Mouse (Mus musculus) ES-E14 (cell line): Measurements from ENCODE around the gene Cfap99. TPM values are rescaled to one million over a fixed set of nuclear protein-coding genes. Genes with fewer than 3 reads are reported as not detected.

Source experiments
- DNase-seq: peaks from one replicate; pipeline ENCODE4 v3.0.0-alpha.2; 2013; ENCODE audit warnings: low read depth, low spot score
- H3K27ac ChIP-seq: 2 replicates; pipeline ENCODE4 v1.5.1; 2012; ENCODE audit warnings: low read depth, mild to moderate bottlenecking, low read length, moderate library complexity, mixed read lengths; ENCODE audit not compliant: poor library complexity, insufficient read depth, severe bottlenecking
- H3K36me3 ChIP-seq: 2 replicates; pipeline ENCODE4 v1.6.1; 2012; ENCODE audit warnings: mild to moderate bottlenecking, low read length, moderate library complexity, mixed read lengths; ENCODE audit not compliant: control insufficient read depth, poor library complexity, insufficient read depth, severe bottlenecking
- H3K4me1 ChIP-seq, 2 experiments: fragments of 150-350 bp in 1 of 2; sonication (generic) in 1 of 2; 2 replicates each; pipeline ENCODE4 v1.6.1; 2012; ENCODE audit warnings: low read length in 2 of 2, mild to moderate bottlenecking in 1 of 2, mixed read lengths in 1 of 2; ENCODE audit not compliant: control insufficient read depth in 2 of 2, insufficient read depth in 2 of 2, poor library complexity in 1 of 2
- H3K4me3 ChIP-seq, 2 experiments: fragments of 150-350 bp in 1 of 2; sonication (generic) in 1 of 2; 2 replicates each; pipeline ENCODE4 v1.5.1; 2012; ENCODE audit warnings: low read length in 2 of 2, low read depth in 1 of 2, mild to moderate bottlenecking in 1 of 2, mixed read lengths in 1 of 2; ENCODE audit not compliant: insufficient read depth in 1 of 2, poor library complexity in 1 of 2, severe bottlenecking in 1 of 2
- H3K9ac ChIP-seq: 2 replicates; pipeline ENCODE4 v1.6.1; 2012; ENCODE audit warnings: low read depth, mild to moderate bottlenecking, low read length, mixed read lengths; ENCODE audit not compliant: poor library complexity, insufficient read depth, severe bottlenecking
- H3K9me3 ChIP-seq: fragments of 150-350 bp; sonication (generic); 2 replicates; pipeline ENCODE4 v1.6.1; 2012; ENCODE audit warnings: low read depth, mild to moderate bottlenecking, low read length; ENCODE audit not compliant: control insufficient read depth, insufficient read depth
- CHD2 ChIP-seq: IDR thresholded peaks from 2 replicates; pipeline ENCODE4 v1.6.1; 2014; ENCODE audit warnings: mild to moderate bottlenecking, low read depth, low read length, inconsistent platforms
- HCFC1 ChIP-seq: IDR thresholded peaks from 2 replicates; pipeline ENCODE4 v1.6.1; 2012; ENCODE audit warnings: low read length, inconsistent platforms, borderline replicate concordance; ENCODE audit not compliant: insufficient read depth
- MAFK ChIP-seq: IDR thresholded peaks from 2 replicates; pipeline ENCODE4 v1.6.1; 2014; ENCODE audit warnings: mild to moderate bottlenecking, low read depth, low read length, inconsistent platforms; ENCODE audit not compliant: insufficient read depth
- ZC3H11A ChIP-seq: IDR thresholded peaks from 2 replicates; pipeline ENCODE4 v1.6.1; 2012; ENCODE audit warnings: low read depth, mild to moderate bottlenecking, inconsistent platforms, low read length, borderline replicate concordance
- ZNF384 ChIP-seq: IDR thresholded peaks from 2 replicates; pipeline ENCODE4 v1.6.1; 2012; ENCODE audit warnings: low read depth, low read length, inconsistent platforms
- in situ Hi-C, 2 experiments: fragments of 600-800 bp; cut with MboI; formaldehyde crosslinking; loops; one replicate each; pipeline ENCODE4 v1.15.1; 2025; ENCODE audit warnings: low sequenced_read_pairs in 2 of 2, inconsistent platforms in 1 of 2; ENCODE audit not compliant: unreplicated experiment in 2 of 2
- total RNA-seq: library from RNA; depleted of rRNA; stranded (reverse); fragments of 300-350 nt; gene quantifications from 2 replicates; pipeline ENCODE4 v1.2.3, GENCODE M21; 2012

Gene Cfap99
- total RNA-seq, 1 experiment: 0.22 TPM

DNA sequence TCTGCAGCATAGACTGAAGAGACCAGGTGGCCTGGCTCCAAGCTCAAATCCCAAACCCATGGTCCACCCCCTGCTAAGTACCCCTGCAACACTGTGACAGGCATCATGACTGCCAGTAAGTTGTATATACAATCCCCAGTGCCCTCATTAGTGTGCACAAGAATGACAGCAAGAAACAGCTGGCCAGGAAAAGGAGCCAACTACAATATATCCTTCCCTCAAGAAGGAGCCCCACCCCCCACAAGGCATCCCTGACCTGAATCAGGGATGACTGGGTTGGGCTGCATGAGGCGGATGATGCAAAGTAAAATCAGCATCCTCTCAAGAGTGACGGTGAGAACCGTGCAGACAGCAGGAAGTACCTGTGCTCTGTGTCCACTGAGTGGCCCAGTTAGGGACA is 38.3 kb upstream of the Cfap99 start:
- Histone ChIP-seq H3K27ac (no peak overlapping the region), H3K4me1 (peaks cover 0 to 2% of the 10 kb centered on the region in 2 experiments; a peak in 1 of 4 replicates), H3K9me3 (no peaks in the 10 kb centered on the region), H3K4me3 (no peak overlapping the region), H3K9ac (no peak overlapping the region), H3K36me3 (no peaks in the 10 kb centered on the region)
- in situ Hi-C loops: no loop called here
- DNase-seq: no peak
- TF ChIP-seq ZC3H11A: no peak
- no peak for TF ChIP-seq MAFK
- no peak for TF ChIP-seq CHD2

DNA sequence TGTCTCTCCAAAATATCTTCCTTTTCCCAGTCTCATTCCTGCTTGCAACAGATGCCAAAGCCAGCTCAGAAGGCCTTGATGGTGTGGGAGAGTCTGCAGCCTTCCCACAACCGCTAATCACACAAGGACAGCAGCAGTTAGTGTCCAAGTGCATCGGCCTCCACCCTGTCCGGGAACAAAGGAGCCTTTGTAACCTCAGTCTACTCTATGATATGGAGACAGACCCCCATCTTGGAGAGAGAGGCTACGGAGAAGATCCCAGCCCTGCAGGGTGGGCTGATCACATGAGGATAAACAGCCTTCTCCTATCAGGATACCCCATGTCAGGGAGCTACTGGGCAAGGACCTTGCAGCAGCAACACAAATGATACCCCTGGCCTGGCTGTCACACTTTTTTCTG is 36.6 kb upstream of the Cfap99 start:
- no peaks in the 10 kb centered on the region for H3K36me3 ChIP-seq
- in situ Hi-C loops: no loop called here
- H3K9ac ChIP-seq: no peak overlapping the region
- no peak overlapping the region for H3K4me3 ChIP-seq
- peaks cover 0 to 2% of the 10 kb centered on the region in 2 experiments; a peak in 1 of 4 replicates for H3K4me1 ChIP-seq
- no peak for DNase-seq
- H3K9me3 ChIP-seq: no peaks in the 10 kb centered on the region
- TF ChIP-seq ZC3H11A: no peak
- no peak for TF ChIP-seq MAFK
- no peak for TF ChIP-seq HCFC1
- TF ChIP-seq CHD2: no peak
- TF ChIP-seq ZNF384: no peak
- H3K27ac ChIP-seq: no peak overlapping the region

DNA sequence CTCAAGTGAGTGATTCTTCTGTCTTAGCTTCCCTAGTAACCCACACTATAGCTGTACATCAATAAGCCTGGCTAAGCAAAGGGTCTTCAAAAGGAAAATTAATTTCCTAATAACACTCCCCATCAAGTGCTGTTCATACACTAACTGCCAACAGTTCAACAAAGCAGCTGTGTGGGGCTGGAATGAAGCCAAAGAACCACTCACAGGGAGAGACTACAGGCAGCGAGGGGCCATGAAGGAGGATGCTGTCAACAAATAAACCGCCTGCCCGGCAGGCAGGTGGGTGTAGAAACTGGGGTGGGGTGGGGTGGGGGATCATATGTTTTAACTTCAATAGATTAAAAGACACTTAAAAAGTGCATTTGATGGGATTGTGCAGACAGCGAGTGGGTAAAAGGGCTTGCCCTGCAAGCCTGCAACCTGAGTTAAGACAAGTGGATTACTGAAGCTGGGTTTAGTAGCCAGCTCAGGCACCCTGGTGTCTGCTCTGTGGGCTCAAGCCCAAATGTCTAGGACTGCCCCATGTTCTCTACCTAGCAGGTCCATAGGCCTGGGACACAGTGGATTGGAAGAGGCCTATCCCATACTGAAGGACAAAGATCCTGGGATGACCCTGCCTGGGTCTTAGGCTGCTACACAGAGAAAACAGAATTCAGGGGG is 36.0 kb upstream of the Cfap99 start:
- TF ChIP-seq CHD2: no peak
- TF ChIP-seq ZC3H11A: no peak
- no peak for TF ChIP-seq HCFC1
- TF ChIP-seq MAFK: no peak
- no peak for TF ChIP-seq ZNF384
- H3K9me3 ChIP-seq: no peaks in the 10 kb centered on the region
- peaks cover 0 to 2% of the 10 kb centered on the region in 2 experiments; a peak in 1 of 4 replicates for H3K4me1 ChIP-seq
- no peak for DNase-seq
- no peak overlapping the region for H3K27ac ChIP-seq
- no peaks in the 10 kb centered on the region for H3K36me3 ChIP-seq
- H3K9ac ChIP-seq: no peak overlapping the region
- in situ Hi-C loops: no loop called here
- H3K4me3 ChIP-seq: no peak overlapping the region

DNA sequence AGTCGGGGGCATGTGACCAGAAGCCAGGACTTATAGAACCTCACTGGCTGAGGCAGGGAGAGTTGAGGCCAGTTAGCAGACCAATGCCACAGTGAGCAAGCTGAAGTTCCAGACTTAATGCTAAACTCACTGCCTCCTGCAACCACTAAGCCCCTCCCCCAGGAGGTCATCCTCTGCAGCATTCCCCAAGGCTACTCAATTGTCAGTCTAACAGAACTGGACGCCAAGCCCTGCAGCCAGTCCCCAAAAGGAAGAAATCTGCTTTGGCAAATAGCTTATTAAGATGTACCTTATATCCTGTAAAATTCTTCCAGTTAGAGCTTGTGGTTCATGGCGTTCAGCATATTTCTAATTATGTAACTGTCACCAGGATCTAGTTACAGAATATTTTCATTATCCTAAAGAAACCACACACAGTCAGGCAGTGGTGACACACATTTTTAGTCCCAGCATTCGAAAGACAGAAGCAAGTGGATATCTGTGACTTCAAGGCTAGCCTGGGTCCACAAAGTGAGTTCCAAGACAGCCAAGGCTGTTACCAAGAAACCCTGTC is 35.4 kb upstream of the Cfap99 start:
- DNase-seq: no peak
- no peak overlapping the region for H3K4me3 ChIP-seq
- peaks cover 0 to 2% of the 10 kb centered on the region in 2 experiments; a peak in 1 of 4 replicates for H3K4me1 ChIP-seq
- in situ Hi-C loops: no loop called here
- H3K36me3 ChIP-seq: no peaks in the 10 kb centered on the region
- no peak for TF ChIP-seq HCFC1
- TF ChIP-seq MAFK: no peak
- no peak for TF ChIP-seq ZNF384
- TF ChIP-seq CHD2: no peak
- TF ChIP-seq ZC3H11A: no peak
- no peaks in the 10 kb centered on the region for H3K9me3 ChIP-seq
- H3K27ac ChIP-seq: no peak overlapping the region
- H3K9ac ChIP-seq: no peak overlapping the region
